Mouse (Mus musculus) embryonic facial prominence, embryonic 12.5 days (tissue): ENCODE results near the gene Adat3. TPM values are rescaled to one million over a fixed set of nuclear protein-coding genes. Genes with fewer than 3 reads are reported as not detected.
A peak's percentile ranks its signal among the peaks of the same experiment; 100 is the strongest.

Experiments used
- ATAC-seq: fragments of 200-750 bp; cut with Nextera tagmentation; 2 replicates; pipeline ENCODE4 v1.8.0; 2017; ENCODE audit not compliant: insufficient number of reproducible peaks, insufficient read depth, low FRiP score, low TSS enrichment
- H3K27ac ChIP-seq: fragments of 300-500 bp; sonication (generic); 2 replicates; pipeline ENCODE4 v1.5.1; 2016; ENCODE audit warnings: mild to moderate bottlenecking
- H3K27me3 ChIP-seq: fragments of 300-500 bp; sonication (generic); 2 replicates; pipeline ENCODE4 v1.6.1; 2016; ENCODE audit warnings: mild to moderate bottlenecking, moderate library complexity
- H3K36me3 ChIP-seq: fragments of 300-500 bp; sonication (generic); 2 replicates; pipeline ENCODE4 v1.6.1; 2016; ENCODE audit warnings: mild to moderate bottlenecking
- H3K4me1 ChIP-seq: fragments of 300-500 bp; sonication (generic); 2 replicates; pipeline ENCODE4 v1.6.1; 2016
- H3K4me2 ChIP-seq: fragments of 300-500 bp; sonication (generic); replicated peaks from 2 replicates; pipeline ENCODE4 v1.6.1; 2016; ENCODE audit warnings: mild to moderate bottlenecking, moderate library complexity
- H3K4me3 ChIP-seq: fragments of 300-500 bp; sonication (generic); 2 replicates; pipeline ENCODE4 v1.5.1; 2016; ENCODE audit warnings: mild to moderate bottlenecking
- H3K9ac ChIP-seq: fragments of 300-500 bp; sonication (generic); 2 replicates; pipeline ENCODE4 v1.6.1; 2016; ENCODE audit warnings: mild to moderate bottlenecking, moderate library complexity
- H3K9me3 ChIP-seq: fragments of 300-500 bp; sonication (generic); 2 replicates; pipeline ENCODE4 v1.6.1; 2016; ENCODE audit warnings: mild to moderate bottlenecking, moderate library complexity
- WGBS: fragments of 180-500 bp; shearing (Covaris S2); methylation state at CpG from one replicate; pipeline ENCODE4 v1.1.7; 2016; 5-methylcytosine and 5-hydroxymethylcytosine counted together
- polyA plus RNA-seq: library from polyadenylated mRNA; unstranded; fragments of >200 nt; fragmentation: Nextera tagmentation; extraction: Ambion mirVana; gene quantifications from 2 replicates; pipeline ENCODE4 v1.2.1, GENCODE M21; 2016

The Adat3 gene
- polyA plus RNA-seq, 1 experiment from 2014 or later = 7.8 TPM

- no peak overlapping the region for H3K4me2 ChIP-seq
- peaks cover 13% of the 10 kb centered on the region for H3K36me3 ChIP-seq
- no peaks in the 10 kb centered on the region for H3K9me3 ChIP-seq
- ATAC-seq = no peak
- H3K4me1 ChIP-seq = peaks cover 18% of the 10 kb centered on the region
- H3K27ac ChIP-seq = no peak overlapping the region
- 33% methylated on average over 8 of the region's 8 CpGs for WGBS
- no peaks in the 10 kb centered on the region for H3K27me3 ChIP-seq
- H3K4me3 ChIP-seq = no peak overlapping the region
- H3K9ac ChIP-seq = no peak overlapping the region
Measured at GRCm38 (mm10) chr10:80619465-80620244, 17.0 kb downstream of the Adat3 start.

DNA sequence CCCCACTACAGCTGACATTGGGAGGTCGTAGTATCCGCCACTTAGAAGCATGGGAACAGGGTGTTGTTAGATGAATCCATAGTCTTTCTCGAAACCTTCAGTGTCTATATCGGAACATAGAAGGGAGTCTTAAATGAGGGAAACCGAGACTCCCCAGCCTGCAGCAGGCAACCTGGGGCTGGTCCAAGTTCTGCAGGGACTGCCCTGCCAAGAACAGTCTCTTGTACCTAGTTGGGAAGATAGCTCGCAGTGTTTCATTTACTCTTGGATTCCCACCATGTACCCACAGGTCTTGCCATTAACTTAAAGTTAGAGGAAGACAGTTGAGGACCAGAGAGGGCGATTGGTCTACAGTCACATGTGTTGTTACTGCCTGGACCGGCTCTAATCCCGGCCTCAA lies 17.7 kb downstream of the Adat3 start:
- H3K9me3 ChIP-seq = no peaks in the 10 kb centered on the region
- H3K36me3 ChIP-seq = peaks cover 6% of the 10 kb centered on the region
- H3K4me2 ChIP-seq = no peak overlapping the region
- 84% methylated on average over 9 of the region's 9 CpGs for WGBS
- H3K27me3 ChIP-seq = no peaks in the 10 kb centered on the region
- no peak for ATAC-seq
- no peak overlapping the region for H3K9ac ChIP-seq
- H3K4me3 ChIP-seq = no peak overlapping the region
- no peak overlapping the region for H3K27ac ChIP-seq
- H3K4me1 ChIP-seq = peaks cover 24% of the 10 kb centered on the region

DNA sequence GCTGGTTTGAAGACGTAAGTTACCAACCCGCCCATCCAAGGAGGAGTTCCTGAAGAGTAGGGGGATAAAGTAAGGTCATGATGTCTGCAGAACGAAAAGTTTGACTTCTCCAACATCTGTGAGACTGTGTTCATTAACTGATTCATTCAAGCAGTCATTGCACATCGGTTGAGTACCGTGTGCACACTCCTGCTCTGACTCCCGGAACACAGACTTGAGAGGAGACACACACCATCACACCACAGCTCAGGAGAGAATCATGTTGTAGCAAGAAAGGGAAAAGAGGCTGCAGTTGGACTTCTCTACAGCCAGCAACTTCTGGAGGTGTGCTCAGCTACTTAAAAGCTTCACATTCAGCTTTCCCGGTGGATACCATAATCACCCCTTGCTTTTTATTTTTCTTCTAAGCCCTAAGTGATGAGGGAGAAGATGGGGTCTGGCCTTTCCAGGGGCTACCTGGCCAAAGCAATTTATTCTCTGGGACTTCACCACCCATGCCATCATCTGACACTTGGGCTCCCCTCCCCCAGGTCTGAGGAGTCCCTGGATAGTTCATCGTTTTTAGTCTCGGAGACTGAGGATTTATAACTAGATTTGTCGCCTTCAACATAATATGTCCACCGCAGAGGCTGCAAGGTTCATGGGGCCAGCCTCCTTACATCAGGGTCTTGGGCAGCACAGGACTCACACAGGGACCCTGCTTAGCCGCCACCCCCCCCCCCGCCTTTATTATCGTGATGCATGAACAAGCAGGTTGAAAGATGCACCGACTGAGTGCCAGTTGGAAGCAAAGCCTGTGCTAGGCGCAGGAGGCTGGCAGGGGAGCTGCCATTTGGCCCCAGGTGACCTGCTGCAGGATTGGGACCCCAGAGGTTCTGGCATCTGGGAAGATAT lies 18.4 kb downstream of the Adat3 start:
- peak overlapping the region; percentile 88 for H3K27ac ChIP-seq
- no peak for ATAC-seq
- H3K4me1 ChIP-seq = peaks cover 24% of the 10 kb centered on the region
- 62% methylated on average over 16 of the region's 16 CpGs for WGBS
- H3K9me3 ChIP-seq = no peaks in the 10 kb centered on the region
- H3K4me3 ChIP-seq = peak overlapping the region; percentile 82
- H3K27me3 ChIP-seq = no peaks in the 10 kb centered on the region
- peak overlapping the region; percentile 56 for H3K4me2 ChIP-seq
- peak overlapping the region; percentile 49 for H3K9ac ChIP-seq
- no peaks in the 10 kb centered on the region for H3K36me3 ChIP-seq

DNA sequence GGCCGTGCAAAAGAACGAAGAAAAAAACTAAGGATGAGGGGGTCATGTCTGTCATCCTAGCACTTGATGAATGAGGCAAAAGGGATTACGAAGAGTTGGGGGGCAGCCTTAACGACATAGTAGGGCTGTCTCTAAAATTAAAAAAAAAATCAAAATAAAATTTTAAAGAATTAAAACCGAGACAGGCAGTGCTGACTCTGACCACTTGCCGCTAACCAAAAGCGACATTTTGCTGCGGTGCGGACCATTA lies 18.9 kb downstream of the Adat3 start:
- Histone ChIP-seq H3K4me1 (peaks cover 24% of the 10 kb centered on the region), H3K4me3 (peak overlapping the region; percentile 82), H3K4me2 (peak overlapping the region; percentile 56), H3K27me3 (no peaks in the 10 kb centered on the region), H3K27ac (peak overlapping the region; percentile 88), H3K9ac (peak overlapping the region; percentile 49), H3K9me3 (no peaks in the 10 kb centered on the region), H3K36me3 (no peaks in the 10 kb centered on the region)
- ATAC-seq = no peak
- 5% methylated on average over 9 of the region's 9 CpGs for WGBS

GRCm38 (mm10) chr10:80621940-80622660 lies 19.4 kb downstream of the Adat3 start:
- ATAC-seq = peak; percentile 93
- WGBS = under 1% methylated on average over 64 of the region's 64 CpGs
- peak overlapping the region; percentile 88 for H3K27ac ChIP-seq
- peak overlapping the region; percentile 91 for H3K9ac ChIP-seq
- H3K27me3 ChIP-seq = no peaks in the 10 kb centered on the region
- no peaks in the 10 kb centered on the region for H3K9me3 ChIP-seq
- peaks cover 24% of the 10 kb centered on the region for H3K4me1 ChIP-seq
- no peaks in the 10 kb centered on the region for H3K36me3 ChIP-seq
- peak overlapping the region; percentile 93 for H3K4me2 ChIP-seq
- H3K4me3 ChIP-seq = peak overlapping the region; percentile 82

- peak within 1 kb of the TSS; percentile 82 for H3K4me3 ChIP-seq
- peak within 1 kb of the TSS; percentile 88 for H3K27ac ChIP-seq
- peak within 1 kb of the TSS; percentile 91 for H3K9ac ChIP-seq
- H3K36me3 ChIP-seq = no peaks in the 10 kb centered on the region
- ATAC-seq = no peak
- peaks cover 28% of the 10 kb centered on the region for H3K4me1 ChIP-seq
- under 1% methylated on average over 72 of the region's 85 CpGs for WGBS
- H3K27me3 ChIP-seq = no peaks in the 10 kb centered on the region
- H3K9me3 ChIP-seq = no peaks in the 10 kb centered on the region
- peak within 1 kb of the TSS; percentile 93 for H3K4me2 ChIP-seq
Measured at GRCm38 (mm10) chr10:80622661-80623456, 20.2 kb downstream of the Adat3 start, which contains the start of gene Csnk1g2. Csnk1g2 (plus strand) TSS chr10:80622838.

DNA sequence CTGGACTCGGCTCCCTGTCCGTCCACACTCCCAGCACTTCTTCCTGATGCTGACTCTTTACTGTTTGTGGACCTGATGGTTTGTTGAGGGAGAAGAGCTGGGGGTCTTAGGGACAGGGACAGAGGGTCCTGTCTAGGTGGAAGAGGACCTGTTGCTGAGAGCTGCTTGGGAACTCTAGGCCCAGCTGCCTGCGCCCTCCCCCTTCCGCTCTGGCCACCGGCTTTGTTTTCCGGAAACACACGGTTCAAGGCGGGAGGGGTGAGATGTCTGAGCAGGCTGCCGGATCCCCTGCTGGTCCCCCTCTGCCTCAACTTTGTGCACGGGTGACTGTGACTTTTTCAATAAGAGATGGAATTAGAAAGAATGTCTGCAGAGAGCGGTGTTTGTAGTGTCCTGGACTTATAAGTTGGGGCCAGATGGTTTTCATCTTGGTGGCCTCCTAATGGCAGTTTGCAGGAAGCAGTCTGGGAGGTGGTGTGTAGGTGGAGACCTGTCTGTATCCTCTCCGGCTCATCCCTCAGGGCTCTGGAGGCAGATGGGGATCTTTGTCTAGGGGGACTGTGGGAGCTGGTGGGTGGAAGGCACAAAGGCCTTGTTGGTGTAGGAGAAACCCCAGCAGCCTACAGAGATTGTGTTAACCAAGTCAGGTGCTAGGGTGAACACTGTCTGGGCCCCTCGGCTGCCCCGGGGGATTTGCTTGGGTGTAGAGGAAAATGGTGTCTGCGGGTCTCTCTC lies 20.9 kb downstream of the Adat3 start:
- peak overlapping the region; percentile 87 for H3K27ac ChIP-seq
- H3K9me3 ChIP-seq = no peaks in the 10 kb centered on the region
- peak overlapping the region; percentile 93 for H3K4me2 ChIP-seq
- peaks cover 28% of the 10 kb centered on the region for H3K4me1 ChIP-seq
- peak overlapping the region; percentile 91 for H3K9ac ChIP-seq
- no peaks in the 10 kb centered on the region for H3K27me3 ChIP-seq
- ATAC-seq = no peak
- 11% methylated on average over 15 of the region's 15 CpGs for WGBS
- H3K4me3 ChIP-seq = peak overlapping the region; percentile 82
- no peaks in the 10 kb centered on the region for H3K36me3 ChIP-seq

DNA sequence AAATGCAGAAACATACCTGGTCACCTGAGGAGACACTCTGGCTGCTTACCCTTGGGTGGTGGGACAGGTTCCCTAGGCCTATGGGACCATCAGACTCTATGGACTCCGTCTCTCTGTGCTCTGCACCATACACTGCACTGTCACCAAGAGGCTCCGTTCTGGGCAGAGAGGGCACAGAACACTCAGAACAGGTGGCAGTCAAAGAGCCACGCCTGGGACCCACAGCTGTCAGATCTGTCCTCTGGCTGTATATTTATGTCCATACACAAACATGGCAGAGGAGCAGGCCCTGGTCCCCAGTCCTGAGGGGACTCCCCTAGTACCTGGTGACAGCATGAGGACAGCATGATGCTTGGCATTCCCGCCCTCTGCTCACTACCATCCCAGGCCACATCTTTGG lies 23.1 kb downstream of the Adat3 start:
- Histone ChIP-seq H3K9me3 (no peaks in the 10 kb centered on the region), H3K27ac (no peak overlapping the region), H3K4me3 (no peak overlapping the region), H3K36me3 (peaks cover 11% of the 10 kb centered on the region; the same call in 1 of the 2 replicates), H3K4me2 (no peak overlapping the region), H3K9ac (no peak overlapping the region), H3K4me1 (peaks cover 28% of the 10 kb centered on the region), H3K27me3 (no peaks in the 10 kb centered on the region)
- no peak for ATAC-seq
- 91% methylated on average over 4 of the region's 4 CpGs for WGBS

DNA sequence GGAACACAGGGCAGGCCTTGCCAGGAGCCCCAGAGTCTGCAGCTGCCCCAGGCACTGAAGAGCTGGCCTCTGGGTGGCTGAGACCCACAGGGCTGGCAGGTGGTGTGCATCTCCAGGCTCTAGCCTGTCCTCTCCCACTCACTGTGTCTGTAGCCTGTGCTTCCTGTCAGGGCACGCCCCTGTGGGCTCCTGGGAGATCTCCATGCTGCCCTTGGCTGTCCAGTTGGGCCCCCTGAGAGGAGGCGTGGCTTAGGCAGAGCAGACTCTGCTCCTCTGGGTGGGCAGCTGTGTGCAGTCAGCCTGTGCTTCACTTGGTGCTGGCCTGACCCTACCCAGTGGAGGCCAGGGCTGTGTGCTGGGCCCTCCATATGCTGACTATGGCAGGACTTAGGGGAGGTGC lies 25.0 kb downstream of the Adat3 start:
- Histone ChIP-seq H3K27ac (no peak overlapping the region), H3K4me2 (no peak overlapping the region), H3K4me1 (peaks cover 22% of the 10 kb centered on the region), H3K36me3 (peaks cover 11% of the 10 kb centered on the region; the same call in 1 of the 2 replicates), H3K9me3 (no peaks in the 10 kb centered on the region), H3K27me3 (no peaks in the 10 kb centered on the region), H3K9ac (no peak overlapping the region), H3K4me3 (no peak overlapping the region)
- WGBS = 43% methylated on average over 2 of the region's 2 CpGs
- no peak for ATAC-seq

DNA sequence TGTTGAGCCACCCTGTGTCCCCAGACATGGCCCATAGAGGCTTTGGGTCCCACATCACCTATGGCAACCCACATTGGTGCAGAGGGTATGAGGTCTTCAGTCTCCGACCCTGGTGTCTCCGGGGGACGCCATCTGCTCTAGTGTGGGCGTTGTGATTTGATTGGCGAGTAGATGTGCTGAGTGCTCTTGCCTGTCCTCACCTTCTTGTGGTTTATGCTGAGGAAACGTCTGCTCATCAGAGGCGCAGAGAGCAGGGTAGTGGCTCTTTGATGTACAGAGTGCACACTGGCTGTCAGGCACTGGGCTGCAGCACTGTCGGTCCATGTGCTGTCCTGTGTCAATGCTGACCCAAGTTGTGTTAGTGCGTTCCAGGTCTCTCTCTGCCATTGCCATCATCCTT lies 26.2 kb downstream of the Adat3 start:
- no peak overlapping the region for H3K9ac ChIP-seq
- no peak overlapping the region for H3K27ac ChIP-seq
- H3K27me3 ChIP-seq = no peaks in the 10 kb centered on the region
- 86% methylated on average over 9 of the region's 9 CpGs for WGBS
- no peak for ATAC-seq
- no peak overlapping the region for H3K4me2 ChIP-seq
- H3K9me3 ChIP-seq = no peaks in the 10 kb centered on the region
- H3K4me3 ChIP-seq = no peak overlapping the region
- peaks cover 18% of the 10 kb centered on the region for H3K4me1 ChIP-seq
- H3K36me3 ChIP-seq = peaks cover 14% of the 10 kb centered on the region
